12 mouse cellular contexts compared by ENCODE assay signal in the genomic region with DNA sequence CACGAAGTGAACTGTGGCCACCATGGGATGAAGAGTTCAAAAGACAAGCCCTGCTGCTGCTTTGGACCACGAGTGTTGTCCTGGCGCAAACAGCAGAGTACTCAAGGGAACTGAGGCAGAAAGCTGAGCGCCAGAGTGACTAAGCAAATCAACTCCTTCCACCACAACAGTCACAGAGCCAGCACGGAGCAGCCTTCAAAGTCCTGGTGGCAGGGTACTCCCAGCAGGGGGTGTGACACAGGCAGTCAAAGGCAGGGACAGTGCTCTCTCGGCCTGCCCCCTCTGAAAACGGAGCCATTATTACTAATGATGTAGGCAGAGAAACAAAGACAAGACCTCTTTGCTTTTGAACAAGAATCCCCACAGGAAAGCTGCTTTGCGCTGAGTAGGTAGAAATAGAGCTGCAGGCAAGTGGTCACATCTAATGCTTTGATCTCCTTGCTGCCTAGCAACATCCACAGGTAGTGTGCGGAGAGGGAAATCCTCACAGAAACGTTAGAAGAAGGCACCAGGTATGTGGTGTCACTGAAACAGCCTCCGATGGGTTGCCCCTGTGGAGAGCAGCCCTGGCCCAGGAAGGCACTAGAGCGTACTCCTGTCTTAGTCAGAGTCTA. TPM values are rescaled to one million over a fixed set of nuclear protein-coding genes. Genes with fewer than 3 reads are reported as not detected.
A peak's percentile ranks its signal among the peaks of the same experiment; 100 is the strongest.
DNase-seq lines count a peak whose midpoint lies in the region; ATAC-seq lines count a peak whose summit lies in the region.
"Had no signal": no experiment of that assay in that cellular context is flagged by ENCODE, and none has a peak within 500 bp of the region (broad histone marks: within the 10 kb centered on the region; RNA-seq: fewer than 3 reads in every experiment).

No protein-coding gene starts in this region.

- no peaks in the 10 kb centered on the region for H3K36me3 ChIP-seq in hindbrain, embryonic 15.5 days
- H3K36me3 ChIP-seq: midbrain, embryonic 12.5 days; stomach, embryonic 15.5 days had no signal

- intact Hi-C loops in left cerebral cortex, postnatal 4 days (cut with DNase I) = no loop called here

- no peaks in the 10 kb centered on the region for H3K27me3 ChIP-seq in hindbrain, embryonic 15.5 days
- H3K27me3 ChIP-seq: stomach, embryonic 15.5 days had no signal

- peaks cover 7% of the 10 kb centered on the region; the same call in 1 of the 2 replicates for H3K4me1 ChIP-seq in hindbrain, embryonic 15.5 days (replicated peaks)
- H3K4me1 ChIP-seq: stomach, embryonic 15.5 days had no signal

- no peak overlapping the region for H3K4me3 ChIP-seq in hindbrain, embryonic 15.5 days
- H3K4me3 ChIP-seq: midbrain, embryonic 12.5 days; stomach, embryonic 15.5 days had no signal

- H3K4me2 ChIP-seq in hindbrain, embryonic 15.5 days = no peak overlapping the region
- H3K4me2 ChIP-seq: midbrain, embryonic 12.5 days; stomach, embryonic 15.5 days had no signal

- ATAC-seq in hindbrain, embryonic 15.5 days (ENCODE audit: low FRiP score, low read depth) = 0 out of 2 replicates have a peak, but pooled peaks have one; percentile 42
- no peak for ATAC-seq in erythroid progenitor cell, adult 5-6 weeks (replicated peaks; ENCODE audit: low FRiP score, poor library complexity, severe bottlenecking)

- DNase-seq in left cerebral cortex, postnatal 4 days = peak; percentile 17
- no peak for DNase-seq in left cerebral cortex, adult 9 months (ENCODE audit: low spot score in 2 of 2)
- DNase-seq in brain, adult 2 months (ENCODE audit: low read depth, low spot score) = peak; percentile 27
- peak; percentile 52 for DNase-seq in retina, embryonic 14.5 days (ENCODE audit: low spot score)
- no peak for DNase-seq in gastrocnemius, adult 8-10 months (ENCODE audit: low spot score in 2 of 2)
- DNase-seq in left cerebral cortex, adult 8-10 months (ENCODE audit: low spot score in 2 of 2) = no peak
- DNase-seq: adrenal gland, postnatal 10 days; kidney, postnatal 10 days had no signal

- 20% methylated on average over 12 of the region's 12 CpGs for WGBS in hindbrain, embryonic 15.5 days

- no peak overlapping the region for H3K27ac ChIP-seq in hindbrain, embryonic 15.5 days (replicated peaks)
- H3K27ac ChIP-seq: midbrain, embryonic 12.5 days; stomach, embryonic 15.5 days had no signal

- no peaks in the 10 kb centered on the region for H3K9me3 ChIP-seq in hindbrain, embryonic 15.5 days
- H3K9me3 ChIP-seq: midbrain, embryonic 12.5 days; stomach, embryonic 15.5 days had no signal

- H3K9ac ChIP-seq in hindbrain, embryonic 15.5 days = no peak overlapping the region
- H3K9ac ChIP-seq: midbrain, embryonic 12.5 days; stomach, embryonic 15.5 days had no signal

RNA-seq across cellular contexts. Expression of gene Egln3, which starts 56.6 kb away (rescaled TPM):
- 10 to 100 TPM; 18.3 to 19.0 TPM for total RNA-seq in left cerebral cortex, postnatal 4 days (2021)
- 7.4 TPM in 2 replicates for polyA plus RNA-seq in hindbrain, embryonic 15.5 days (2015; fragmentation: Nextera tagmentation; extraction: Ambion mirVana)
- total RNA-seq in erythroid progenitor cell, adult 5-6 weeks (2015; ENCODE audit: low replicate concordance) = 3.8 and 5.4 TPM in 2 replicates
- total RNA-seq in erythroid progenitor cell, adult 5-6 weeks (2017; ENCODE audit: low replicate concordance) = 0.68 and 0.90 TPM in 2 replicates
- total RNA-seq in gastrocnemius, adult 8-10 months (2022) = 10 to 100 TPM; 15.9 to 42.8 (median 35.9) TPM
- 10 to 100 TPM in 1 of 4 experiments, 1 to 10 TPM in 3; 8.8 to 10.8 (median 9.7) TPM for total RNA-seq in left cerebral cortex, adult 8-10 months (2022)

Comparison
In these comparisons a context has a peak if more than half of its experiments do, and no peak if none do; other contexts are left out.
1. DNase-seq: peak in left cerebral cortex, postnatal 4 days (single experiment), brain, adult 2 months (single experiment) and retina, embryonic 14.5 days (single experiment); none in left cerebral cortex, adult 9 months (0 of 2), gastrocnemius, adult 8-10 months (0 of 2) and left cerebral cortex, adult 8-10 months (0 of 2).